Mouse (Mus musculus) heart, postnatal 0 days (tissue): ENCODE measurements around the gene Zbtb1. TPM values are rescaled to one million over a fixed set of nuclear protein-coding genes. Genes with fewer than 3 reads are reported as not detected.

Experiments
- ATAC-seq: fragments of 200-750 bp; cut with Nextera tagmentation; 2 replicates; pipeline ENCODE4 v1.8.0; 2017; ENCODE audit warnings: low read depth, moderate number of reproducible peaks, moderate library complexity; ENCODE audit not compliant: insufficient read depth
- DNase-seq: peaks from one replicate; pipeline ENCODE4 v3.0.0-alpha.2; 2016; ENCODE audit warnings: low spot score
- H3K27ac ChIP-seq: fragments of 300-500 bp; sonication (generic); 2 replicates; pipeline ENCODE4 v1.5.1; 2014; ENCODE audit warnings: low read depth, mild to moderate bottlenecking
- H3K27me3 ChIP-seq: fragments of 300-500 bp; sonication (generic); 2 replicates; pipeline ENCODE4 v1.6.1; 2014; ENCODE audit warnings: low read length, mixed read lengths; ENCODE audit not compliant: control insufficient read depth, insufficient read depth
- H3K36me3 ChIP-seq: fragments of 300-500 bp; sonication (generic); replicated peaks from 2 replicates; pipeline ENCODE4 v1.6.1; 2014; ENCODE audit warnings: low read length, mixed read lengths; ENCODE audit not compliant: control insufficient read depth, insufficient read depth
- H3K4me1 ChIP-seq: fragments of 300-500 bp; sonication (generic); 2 replicates; pipeline ENCODE4 v1.6.1; 2014; ENCODE audit warnings: antibody characterized with exemption; ENCODE audit not compliant: control insufficient read depth, insufficient read depth
- H3K4me2 ChIP-seq: fragments of 300-500 bp; sonication (generic); 2 replicates; pipeline ENCODE4 v1.6.1; 2014; ENCODE audit warnings: low read depth, mild to moderate bottlenecking, low read length, moderate library complexity
- H3K4me3 ChIP-seq: fragments of 300-500 bp; sonication (generic); 2 replicates; pipeline ENCODE4 v1.5.1; 2014; ENCODE audit warnings: low read depth, low read length
- H3K9ac ChIP-seq: fragments of 300-500 bp; sonication (generic); replicated peaks from 2 replicates; pipeline ENCODE4 v1.6.1; 2014; ENCODE audit warnings: low read depth, low read length, mixed read lengths
- H3K9me3 ChIP-seq: fragments of 300-500 bp; sonication (generic); replicated peaks from 2 replicates; pipeline ENCODE4 v1.6.1; 2016; ENCODE audit warnings: low read length; ENCODE audit not compliant: control insufficient read depth
- CTCF ChIP-seq: IDR thresholded peaks from 2 replicates; pipeline ENCODE4 v1.5.1; 2016; ENCODE audit warnings: antibody characterized with exemption, control low read depth, low read depth
- EP300 ChIP-seq: IDR thresholded peaks from 2 replicates; pipeline ENCODE4 v1.6.1; 2016; ENCODE audit warnings: antibody characterized with exemption, low read depth
- WGBS: fragments of 180-500 bp; shearing (Covaris S2); extraction: QIAGEN DNeasy Blood & Tissue Kit; methylation state at CpG from one replicate; pipeline ENCODE4 v1.1.7; 2014; 5-methylcytosine and 5-hydroxymethylcytosine counted together
- polyA plus RNA-seq: library from polyadenylated mRNA; unstranded; fragments of >200 nt; fragmentation: Nextera tagmentation; extraction: Ambion mirVana; gene quantifications from 2 replicates; pipeline ENCODE4 v1.2.1, GENCODE M21; 2015
- total RNA-seq: library from RNA; depleted of rRNA; stranded (reverse); fragments of >200 nt; gene quantifications from 2 replicates; pipeline ENCODE4 v1.2.3, GENCODE M21; 2014; ENCODE audit warnings: low replicate concordance

Zbtb1 gene
- total and polyA plus RNA-seq, 2 experiments from 2014 or later, result 4.6 to 5.0 TPM

- no peaks in the 10 kb centered on the region for H3K9me3 ChIP-seq
- DNase-seq (no peak), ATAC-seq (no peak)
- no peak overlapping the region for H3K4me3 ChIP-seq
- no peak for TF ChIP-seq EP300
- TF ChIP-seq CTCF, result no peak
- H3K4me2 ChIP-seq, result no peak overlapping the region
- H3K4me1 ChIP-seq, result no peaks in the 10 kb centered on the region
- H3K27ac ChIP-seq, result no peak overlapping the region
- 85% methylated on average over 5 of the region's 5 CpGs for WGBS
- H3K27me3 ChIP-seq, result no peaks in the 10 kb centered on the region
- H3K36me3 ChIP-seq, result 0 out of 2 replicates have a peak, but pooled peaks cover 3% of the 10 kb centered on the region
- H3K9ac ChIP-seq, result no peak overlapping the region
Observed at GRCm38 (mm10) chr12:76333688-76334087, 36.4 kb upstream of the Zbtb1 start.

GRCm38 (mm10) chr12:76335641-76336040 is 34.4 kb upstream of the Zbtb1 start:
- H3K4me1 ChIP-seq, result no peaks in the 10 kb centered on the region
- H3K27me3 ChIP-seq, result no peaks in the 10 kb centered on the region
- H3K4me2 ChIP-seq, result no peak overlapping the region
- WGBS, result 78% methylated on average over 5 of the region's 5 CpGs
- TF ChIP-seq EP300 (no peak), CTCF (no peak)
- ATAC-seq (no peak), DNase-seq (no peak)
- H3K36me3 ChIP-seq, result no peaks in the 10 kb centered on the region
- no peaks in the 10 kb centered on the region for H3K9me3 ChIP-seq
- no peak overlapping the region for H3K27ac ChIP-seq
- H3K9ac ChIP-seq, result no peak overlapping the region
- H3K4me3 ChIP-seq, result no peak overlapping the region

GRCm38 (mm10) chr12:76336111-76336965 is 33.7 kb upstream of the Zbtb1 start:
- Histone ChIP-seq H3K9me3 (no peaks in the 10 kb centered on the region), H3K4me3 (no peak overlapping the region), H3K36me3 (no peaks in the 10 kb centered on the region), H3K27me3 (no peaks in the 10 kb centered on the region), H3K4me1 (no peaks in the 10 kb centered on the region), H3K4me2 (no peak overlapping the region), H3K27ac (no peak overlapping the region), H3K9ac (no peak overlapping the region)
- WGBS, result 54% methylated on average over 17 of the region's 17 CpGs
- no peak for ATAC-seq
- TF ChIP-seq EP300 (no peak), CTCF (no peak)
- DNase-seq, result no peak

GRCm38 (mm10) chr12:76341080-76341479 is 29.0 kb upstream of the Zbtb1 start:
- peak; percentile 68 for DNase-seq
- no peak overlapping the region for H3K27ac ChIP-seq
- H3K27me3 ChIP-seq, result no peaks in the 10 kb centered on the region
- H3K4me2 ChIP-seq, result no peak overlapping the region
- no peaks in the 10 kb centered on the region; the same call in none of the 2 replicates for H3K36me3 ChIP-seq
- no peak overlapping the region for H3K9ac ChIP-seq
- 4% methylated on average over 4 of the region's 4 CpGs for WGBS
- ATAC-seq, result no peak
- TF ChIP-seq EP300 (no peak), CTCF (peak; percentile 77)
- H3K4me1 ChIP-seq, result no peaks in the 10 kb centered on the region
- no peak overlapping the region for H3K4me3 ChIP-seq
- H3K9me3 ChIP-seq, result no peaks in the 10 kb centered on the region

GRCm38 (mm10) chr12:76345759-76346455 is 24.2 kb upstream of the Zbtb1 start:
- H3K9ac ChIP-seq, result no peak overlapping the region
- ATAC-seq (no peak), DNase-seq (no peak)
- H3K4me2 ChIP-seq, result no peak overlapping the region
- WGBS, result 83% methylated on average over 5 of the region's 6 CpGs
- peaks cover 21% of the 10 kb centered on the region for H3K36me3 ChIP-seq
- no peak overlapping the region for H3K27ac ChIP-seq
- H3K4me3 ChIP-seq, result no peak overlapping the region
- peak; percentile 55 for TF ChIP-seq CTCF
- TF ChIP-seq EP300, result no peak
- H3K27me3 ChIP-seq, result no peaks in the 10 kb centered on the region
- H3K9me3 ChIP-seq, result no peaks in the 10 kb centered on the region
- H3K4me1 ChIP-seq, result no peaks in the 10 kb centered on the region
